Comparison of ENCODE assay signal across 25 mouse cellular contexts in the genomic region with DNA sequence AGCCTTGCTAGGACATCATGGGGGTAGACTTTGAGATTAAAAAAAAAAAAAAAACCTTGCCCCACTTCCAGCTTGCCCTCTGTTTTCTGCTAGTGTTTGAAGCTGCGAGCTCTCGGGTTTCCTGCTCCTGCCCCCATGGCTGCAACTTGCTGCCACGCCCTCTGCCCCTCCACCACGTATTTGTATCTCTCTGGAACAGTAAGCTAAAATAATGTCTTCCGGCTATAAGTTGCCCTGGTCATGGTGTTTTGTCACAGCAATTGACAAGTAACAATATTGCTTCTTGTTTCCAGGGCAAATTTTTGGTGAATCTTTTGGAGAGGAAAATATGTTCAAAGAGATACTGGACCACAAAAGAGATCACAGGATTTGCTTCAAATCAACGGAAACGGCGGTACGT. TPM values are rescaled to one million over a fixed set of nuclear protein-coding genes. Genes with fewer than 3 reads are reported as not detected.
DNase-seq lines count a peak whose midpoint lies in the region; ATAC-seq lines count a peak whose summit lies in the region.
"Had no signal": no experiment of that assay in that cellular context is flagged by ENCODE, and none has a peak within 500 bp of the region (broad histone marks: within the 10 kb centered on the region; RNA-seq: fewer than 3 reads in every experiment).

No protein-coding gene starts in this region.

- no peak overlapping the region for H3K4me2 ChIP-seq in heart, embryonic 12.5 days
- no peak overlapping the region for H3K4me2 ChIP-seq in kidney, embryonic 16.5 days (replicated peaks; ENCODE audit: low read depth, low read length)
- H3K4me2 ChIP-seq: limb, embryonic 13.5 days; liver, embryonic 13.5 days; midbrain, embryonic 11.5 days; neural tube, embryonic 12.5 days had no signal

- no peak for DNase-seq in heart, postnatal 14 days
- no peak for DNase-seq in kidney, adult 9 months
- DNase-seq in 416B (ENCODE audit: low read depth): peak; percentile 63
- DNase-seq in yolk sac, embryonic 10.5 days (ENCODE audit: low spot score): no peak
- DNase-seq in gastrocnemius, postnatal 4 days (ENCODE audit: low spot score in 2 of 2): no peak
- DNase-seq: adrenal gland, postnatal 14 days; cerebellum, postnatal 10 days; gastrocnemius, postnatal 36 days; kidney, adult 8-10 months; liver, embryonic 13.5 days; lung, postnatal 36 days; right cerebral cortex, postnatal 4 days had no signal

- H3K9ac ChIP-seq in heart, embryonic 12.5 days: no peak overlapping the region
- no peak overlapping the region for H3K9ac ChIP-seq in kidney, embryonic 16.5 days (replicated peaks; ENCODE audit: low read length)
- H3K9ac ChIP-seq: embryonic facial prominence, embryonic 13.5 days; limb, embryonic 13.5 days; liver, embryonic 13.5 days; neural tube, embryonic 12.5 days had no signal

- peaks cover 78% of the 10 kb centered on the region for H3K4me1 ChIP-seq in heart, embryonic 12.5 days (replicated peaks)
- peaks cover 19% of the 10 kb centered on the region for H3K4me1 ChIP-seq in kidney, embryonic 16.5 days (ENCODE audit: insufficient read depth, low read length)

- no peaks in the 10 kb centered on the region for H3K9me3 ChIP-seq in heart, embryonic 12.5 days (replicated peaks)
- H3K9me3 ChIP-seq in kidney, embryonic 16.5 days (ENCODE audit: low read length): no peaks in the 10 kb centered on the region
- H3K9me3 ChIP-seq: embryonic facial prominence, embryonic 13.5 days; limb, embryonic 13.5 days; liver, embryonic 13.5 days; neural tube, embryonic 12.5 days had no signal

- 55% methylated on average over 9 of the region's 9 CpGs for WGBS in heart, embryonic 12.5 days
- WGBS in kidney, embryonic 16.5 days: 43% methylated on average over 9 of the region's 9 CpGs

- intact Hi-C loops in heart, postnatal 14 days (cut with DNase I): loop anchor here (10.0 kb wide), 1 partner anchor 526 kb away; no protein-coding TSS in a partner anchor

- peak overlapping the region; percentile 44; the same call in 1 of the 2 replicates for H3K27ac ChIP-seq in heart, embryonic 12.5 days (ENCODE audit: poor library complexity, severe bottlenecking)
- H3K27ac ChIP-seq in kidney, embryonic 16.5 days (ENCODE audit: low read length): peak overlapping the region; percentile 54; the same call in 1 of the 2 replicates
- H3K27ac ChIP-seq: embryonic facial prominence, embryonic 13.5 days; liver, embryonic 13.5 days; neural tube, embryonic 12.5 days; stomach, postnatal 0 days had no signal

- H3K36me3 ChIP-seq in heart, embryonic 12.5 days: no peaks in the 10 kb centered on the region
- H3K36me3 ChIP-seq in kidney, embryonic 16.5 days (ENCODE audit: insufficient read depth, low read length): no peaks in the 10 kb centered on the region
- H3K36me3 ChIP-seq: embryonic facial prominence, embryonic 13.5 days; limb, embryonic 13.5 days; liver, embryonic 13.5 days; neural tube, embryonic 12.5 days had no signal

- H3K4me3 ChIP-seq in heart, embryonic 12.5 days: no peak overlapping the region
- no peak overlapping the region for H3K4me3 ChIP-seq in kidney, embryonic 16.5 days (ENCODE audit: low read length)
- H3K4me3 ChIP-seq: embryonic facial prominence, embryonic 13.5 days; limb, embryonic 13.5 days; liver, embryonic 13.5 days; neural tube, embryonic 12.5 days had no signal

- no peaks in the 10 kb centered on the region for H3K27me3 ChIP-seq in heart, embryonic 12.5 days (replicated peaks)
- 0 out of 2 replicates have a peak, but pooled peaks cover 5% of the 10 kb centered on the region for H3K27me3 ChIP-seq in kidney, embryonic 16.5 days (ENCODE audit: insufficient read depth, low read length)
- H3K27me3 ChIP-seq: neural tube, embryonic 12.5 days had no signal

- ATAC-seq in heart, embryonic 12.5 days (ENCODE audit: insufficient number of reproducible peaks, low FRiP score): no peak
- ATAC-seq in kidney, embryonic 16.5 days (ENCODE audit: low FRiP score, low TSS enrichment): no peak
- ATAC-seq in activated CD4-positive, CD25-positive, alpha-beta regulatory T cell, adult 4 months: peak; percentile 37

RNA-seq across cellular contexts. Expression of a gene that starts 10.1 kb away (rescaled TPM):
- polyA plus RNA-seq in heart, embryonic 12.5 days (2016; fragmentation: Nextera tagmentation; extraction: Ambion mirVana): 28.1 and 34.6 TPM in 2 replicates
- total RNA-seq in heart, postnatal 14 days (2021): 10 to 100 TPM; 60.0 to 64.1 TPM
- polyA plus RNA-seq in kidney, embryonic 16.5 days (2015; fragmentation: Nextera tagmentation; extraction: Ambion mirVana): 22.6 and 32.8 TPM in 2 replicates
- 10 to 100 TPM; 14.2 to 16.6 TPM for polyA plus RNA-seq in activated CD4-positive, CD25-positive, alpha-beta regulatory T cell, adult 4 months (2017; shearing (Covaris generic))
- total RNA-seq in gastrocnemius, postnatal 4 days (2021): 10 to 100 TPM; 79.5 to 86.2 TPM

RNA-seq across cellular contexts. Expression of a gene that starts 17.0 kb away (rescaled TPM):
- polyA plus RNA-seq in heart, embryonic 12.5 days (2016; fragmentation: Nextera tagmentation; extraction: Ambion mirVana): 23.0 and 24.3 TPM in 2 replicates
- 1 to 10 TPM; 1.8 to 3.3 TPM for total RNA-seq in heart, postnatal 14 days (2021)
- polyA plus RNA-seq in kidney, embryonic 16.5 days (2015; fragmentation: Nextera tagmentation; extraction: Ambion mirVana): 16.5 and 22.4 TPM in 2 replicates
- polyA plus RNA-seq in activated CD4-positive, CD25-positive, alpha-beta regulatory T cell, adult 4 months (2017; shearing (Covaris generic)): 1 to 10 TPM; 3.2 to 7.5 TPM
- total RNA-seq in gastrocnemius, postnatal 4 days (2021): 10 to 100 TPM; 11.7 to 12.8 TPM

RNA-seq across cellular contexts. Expression of a gene that starts 50.6 kb away (rescaled TPM):
- 1,088 and 1,135 TPM in 2 replicates for polyA plus RNA-seq in heart, embryonic 12.5 days (2016; fragmentation: Nextera tagmentation; extraction: Ambion mirVana)
- total RNA-seq in heart, postnatal 14 days (2021): 1,000 to 10,000 TPM; 1,478 to 1,683 TPM
- polyA plus RNA-seq in kidney, embryonic 16.5 days (2015; fragmentation: Nextera tagmentation; extraction: Ambion mirVana): 4.2 and 5.0 TPM in 2 replicates
- not detected for polyA plus RNA-seq in activated CD4-positive, CD25-positive, alpha-beta regulatory T cell, adult 4 months (2017; shearing (Covaris generic))
- total RNA-seq in gastrocnemius, postnatal 4 days (2021): 100 to 1,000 TPM; 274 to 301 TPM
- total RNA-seq: layer of hippocampus, postnatal 25 days; left cerebral cortex, postnatal 14 days had no signal
- polyA plus RNA-seq: brain, embryonic 14.5 days; forebrain, embryonic 16.5 days; large intestine, adult 2 months; midbrain, embryonic 11.5 days had no signal

Comparison
In these comparisons a context has a peak if more than half of its experiments do, and no peak if none do; other contexts are left out.
1. RNA of a gene that starts 50.6 kb away (polyA plus RNA-seq): 1,088 to 1,135 TPM in heart, embryonic 12.5 days; 4.2 to 5.0 TPM in kidney, embryonic 16.5 days and not detected in activated CD4-positive, CD25-positive, alpha-beta regulatory T cell, adult 4 months; every median in the first group is over 100 times any median in the second.